Mouse (Mus musculus): ENCODE data around the gene Itga3. TPM values are rescaled to one million over a fixed set of nuclear protein-coding genes. Genes with fewer than 3 reads are reported as not detected.

Itga3 gene
- polyA plus RNA-seq, 1 experiment from 2014 or later = 29.0 TPM

DNA sequence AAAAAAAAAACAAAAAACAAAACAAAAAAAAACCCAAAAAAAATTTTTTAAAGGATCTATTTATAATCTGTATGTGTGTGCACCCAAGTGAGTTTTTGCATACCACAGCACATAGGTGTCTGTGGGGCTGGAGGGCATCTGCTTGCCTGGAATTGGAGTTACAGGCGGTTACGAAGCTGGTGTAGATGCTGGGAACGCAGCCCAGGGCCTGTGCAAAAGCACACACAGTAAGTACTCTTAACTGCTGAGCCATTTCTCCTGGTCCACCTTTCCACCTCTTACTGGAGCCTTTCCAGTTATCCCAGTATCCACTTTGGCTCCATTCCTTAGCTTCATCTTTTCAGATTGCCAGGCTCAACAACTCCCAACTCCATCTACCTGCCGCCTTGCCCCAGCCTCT lies 33.5 kb downstream of the Itga3 start:
- Histone ChIP-seq H3K27ac (ENCODE audit: low read depth) (no peak overlapping the region), H3K4me3 (ENCODE audit: low read depth, low read length) (no peak overlapping the region), H3K27me3 (replicated peaks; ENCODE audit: control insufficient read depth, insufficient read depth, low read length) (no peaks in the 10 kb centered on the region), H3K9ac (ENCODE audit: low read length) (no peak overlapping the region), H3K4me2 (ENCODE audit: low read length) (no peak overlapping the region), H3K36me3 (ENCODE audit: control insufficient read depth, insufficient read depth, low read length) (peaks cover 10% of the 10 kb centered on the region; the same call in 1 of the 2 replicates), H3K4me1 (replicated peaks; ENCODE audit: control insufficient read depth, insufficient read depth, low read length) (peaks cover 8% of the 10 kb centered on the region), H3K9me3 (ENCODE audit: control insufficient read depth, low read length) (no peaks in the 10 kb centered on the region)
- ATAC-seq (replicated peaks; ENCODE audit: low FRiP score, low TSS enrichment, low read depth) = no peak
- WGBS = 90% methylated on average over 4 of the region's 4 CpGs
- no peak for DNase-seq (ENCODE audit: low spot score)

DNA sequence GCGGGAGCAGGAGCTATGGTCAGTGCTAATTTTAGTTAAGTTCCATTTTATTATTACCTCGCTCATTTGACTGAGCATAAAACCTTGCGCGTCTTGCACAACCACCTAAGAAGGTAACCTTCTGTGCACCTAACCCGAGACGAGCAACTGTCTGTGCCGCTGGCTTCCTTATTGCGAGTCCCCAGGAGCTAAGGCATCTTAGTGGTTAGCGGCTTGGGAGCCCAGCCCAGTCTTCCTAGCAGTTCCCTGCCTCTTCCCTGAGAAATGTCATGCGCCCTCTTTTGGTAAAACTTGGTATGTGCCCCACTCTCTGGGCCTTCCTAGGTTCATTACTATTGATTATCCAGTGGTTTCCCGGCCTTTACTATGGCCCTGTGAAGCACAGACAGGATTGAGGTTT lies 34.5 kb downstream of the Itga3 start:
- H3K4me3 ChIP-seq (ENCODE audit: low read depth, low read length) = peak overlapping the region; percentile 70
- H3K36me3 ChIP-seq (ENCODE audit: control insufficient read depth, insufficient read depth, low read length) = peaks cover 10% of the 10 kb centered on the region; the same call in 1 of the 2 replicates
- under 1% methylated on average over 11 of the region's 11 CpGs for WGBS
- peak overlapping the region; percentile 30; the same call in 1 of the 2 replicates for H3K27ac ChIP-seq (ENCODE audit: low read depth)
- ATAC-seq (replicated peaks; ENCODE audit: low FRiP score, low TSS enrichment, low read depth) = 0 out of 2 replicates have a peak, but pooled peaks have one; percentile 14
- H3K9me3 ChIP-seq (ENCODE audit: control insufficient read depth, low read length) = no peaks in the 10 kb centered on the region
- peaks cover 8% of the 10 kb centered on the region for H3K4me1 ChIP-seq (replicated peaks; ENCODE audit: control insufficient read depth, insufficient read depth, low read length)
- peak overlapping the region; percentile 91 for H3K4me2 ChIP-seq (ENCODE audit: low read length)
- H3K9ac ChIP-seq (ENCODE audit: low read length) = no peak overlapping the region; the same call in 1 of the 2 replicates
- H3K27me3 ChIP-seq (replicated peaks; ENCODE audit: control insufficient read depth, insufficient read depth, low read length) = no peaks in the 10 kb centered on the region
- DNase-seq (ENCODE audit: low spot score) = peak; percentile 91

DNA sequence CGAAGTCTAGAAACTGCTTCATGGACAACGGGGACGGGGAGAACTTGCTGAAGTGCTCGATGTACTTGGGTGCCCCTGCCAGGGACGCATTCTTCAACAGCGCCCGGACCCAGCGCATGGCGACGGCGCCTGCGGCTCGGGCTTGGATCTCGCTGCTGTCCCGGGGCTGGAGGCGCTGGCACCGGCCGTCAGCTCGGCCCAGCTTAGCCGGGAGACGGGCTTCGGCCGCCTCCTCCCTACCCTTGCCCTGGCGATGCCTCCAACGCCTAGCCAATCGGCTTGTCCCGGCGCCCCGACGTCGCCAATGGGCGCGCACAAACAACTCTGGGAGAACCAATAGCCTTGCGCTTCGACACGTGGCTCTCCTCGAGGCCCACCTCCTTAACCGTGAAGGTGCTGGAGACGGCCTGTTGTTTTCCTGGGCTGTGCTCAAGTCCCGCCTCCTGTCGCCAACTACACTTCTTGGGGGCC lies 35.4 kb downstream of the Itga3 start, which contains the start of gene Pdk2:
Gene Pdk2 (minus strand): TSS at position 216 of the 471 bp plus-strand sequence.
- ATAC-seq (replicated peaks; ENCODE audit: low FRiP score, low TSS enrichment, low read depth) (peak; percentile 95), DNase-seq (ENCODE audit: low spot score) (peak; percentile 92)
- under 1% methylated on average over 41 of the region's 41 CpGs for WGBS
- H3K4me3 ChIP-seq (ENCODE audit: low read depth, low read length) = peak within 1 kb of the TSS; percentile 70
- H3K36me3 ChIP-seq (ENCODE audit: control insufficient read depth, insufficient read depth, low read length) = peaks cover 18% of the 10 kb centered on the region; the same call in 1 of the 2 replicates
- H3K9me3 ChIP-seq (ENCODE audit: control insufficient read depth, low read length) = no peaks in the 10 kb centered on the region
- H3K4me1 ChIP-seq (replicated peaks; ENCODE audit: control insufficient read depth, insufficient read depth, low read length) = peaks cover 8% of the 10 kb centered on the region
- peak within 1 kb of the TSS; percentile 62 for H3K9ac ChIP-seq (ENCODE audit: low read length)
- peak within 1 kb of the TSS; percentile 91 for H3K4me2 ChIP-seq (ENCODE audit: low read length)
- peak within 1 kb of the TSS; percentile 30 for H3K27ac ChIP-seq (ENCODE audit: low read depth)
- H3K27me3 ChIP-seq (replicated peaks; ENCODE audit: control insufficient read depth, insufficient read depth, low read length) = no peaks in the 10 kb centered on the region

DNA sequence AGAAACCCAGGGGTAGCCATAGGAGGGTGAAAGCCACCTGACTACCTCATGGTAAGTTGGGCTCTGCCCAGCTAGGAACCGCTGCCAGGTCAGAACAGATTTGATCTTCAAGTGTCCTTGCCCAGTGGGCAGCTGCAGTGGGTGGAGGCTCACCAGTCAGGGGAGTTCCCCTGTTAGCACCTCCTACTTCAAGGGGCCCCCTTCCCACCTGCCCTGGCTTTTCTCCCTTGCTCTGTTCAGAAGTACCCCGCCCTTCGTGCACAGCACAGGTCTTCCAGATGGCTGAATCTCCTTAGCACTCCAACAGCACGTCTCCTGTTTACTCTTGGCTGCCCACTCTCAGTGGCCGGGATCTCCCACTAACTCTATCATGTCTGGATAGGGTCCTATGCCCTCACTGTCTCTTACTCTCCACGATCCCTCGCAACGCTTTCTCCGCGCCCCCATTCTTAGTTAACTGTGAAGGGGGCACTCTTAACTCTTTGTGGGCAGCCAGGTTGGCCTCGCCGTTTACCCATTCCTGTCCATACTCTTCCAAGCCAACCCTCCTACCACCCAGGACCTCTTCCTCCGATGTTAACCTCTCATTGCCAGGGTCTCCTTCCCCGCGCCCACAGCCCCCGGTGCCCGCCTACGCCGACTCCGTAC lies 36.0 kb downstream of the Itga3 start:
- Histone ChIP-seq H3K9ac (ENCODE audit: low read length) (peak overlapping the region; percentile 62), H3K27ac (ENCODE audit: low read depth) (peak overlapping the region; percentile 14; the same call in 1 of the 2 replicates), H3K9me3 (ENCODE audit: control insufficient read depth, low read length) (no peaks in the 10 kb centered on the region), H3K4me2 (ENCODE audit: low read length) (peak overlapping the region; percentile 91), H3K27me3 (replicated peaks; ENCODE audit: control insufficient read depth, insufficient read depth, low read length) (no peaks in the 10 kb centered on the region), H3K36me3 (ENCODE audit: control insufficient read depth, insufficient read depth, low read length) (peaks cover 18% of the 10 kb centered on the region; the same call in 1 of the 2 replicates), H3K4me1 (replicated peaks; ENCODE audit: control insufficient read depth, insufficient read depth, low read length) (peaks cover 8% of the 10 kb centered on the region), H3K4me3 (ENCODE audit: low read depth, low read length) (peak overlapping the region; percentile 70)
- peak; percentile 71 for DNase-seq (ENCODE audit: low spot score)
- under 1% methylated on average over 20 of the region's 20 CpGs for WGBS
- peak; percentile 47 for ATAC-seq (replicated peaks; ENCODE audit: low FRiP score, low TSS enrichment, low read depth)

DNA sequence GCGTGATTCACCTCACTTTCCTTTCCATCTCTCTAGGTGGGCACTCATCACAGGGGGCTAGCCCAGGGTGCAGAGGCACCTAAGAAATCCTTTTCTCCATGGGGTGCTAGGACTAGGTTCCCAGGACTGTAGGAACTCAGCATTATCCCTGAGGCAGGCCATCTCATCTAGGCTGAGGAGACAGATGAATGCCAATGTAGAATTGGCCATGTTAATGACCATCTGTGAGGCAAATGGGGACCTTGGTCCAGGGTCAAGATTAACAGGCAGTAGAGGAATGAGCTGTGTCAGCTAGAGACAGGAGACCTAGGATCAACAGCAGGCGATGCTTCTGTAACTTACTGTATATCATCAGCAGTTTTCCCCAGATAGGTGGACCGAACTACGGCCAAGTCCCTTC lies 36.8 kb downstream of the Itga3 start:
- WGBS = 79% methylated on average over 4 of the region's 4 CpGs
- Histone ChIP-seq H3K4me2 (ENCODE audit: low read length) (peak overlapping the region; percentile 91; the same call in 1 of the 2 replicates), H3K27ac (ENCODE audit: low read depth) (no peak overlapping the region), H3K4me1 (replicated peaks; ENCODE audit: control insufficient read depth, insufficient read depth, low read length) (peaks cover 8% of the 10 kb centered on the region), H3K9ac (ENCODE audit: low read length) (no peak overlapping the region), H3K9me3 (ENCODE audit: control insufficient read depth, low read length) (no peaks in the 10 kb centered on the region), H3K36me3 (ENCODE audit: control insufficient read depth, insufficient read depth, low read length) (peaks cover 11% of the 10 kb centered on the region; the same call in 1 of the 2 replicates), H3K4me3 (ENCODE audit: low read depth, low read length) (0 out of 2 replicates have a peak overlapping the region, but pooled peaks have one; percentile 70), H3K27me3 (replicated peaks; ENCODE audit: control insufficient read depth, insufficient read depth, low read length) (no peaks in the 10 kb centered on the region)
- no peak for DNase-seq (ENCODE audit: low spot score)
- no peak for ATAC-seq (replicated peaks; ENCODE audit: low FRiP score, low TSS enrichment, low read depth)

DNA sequence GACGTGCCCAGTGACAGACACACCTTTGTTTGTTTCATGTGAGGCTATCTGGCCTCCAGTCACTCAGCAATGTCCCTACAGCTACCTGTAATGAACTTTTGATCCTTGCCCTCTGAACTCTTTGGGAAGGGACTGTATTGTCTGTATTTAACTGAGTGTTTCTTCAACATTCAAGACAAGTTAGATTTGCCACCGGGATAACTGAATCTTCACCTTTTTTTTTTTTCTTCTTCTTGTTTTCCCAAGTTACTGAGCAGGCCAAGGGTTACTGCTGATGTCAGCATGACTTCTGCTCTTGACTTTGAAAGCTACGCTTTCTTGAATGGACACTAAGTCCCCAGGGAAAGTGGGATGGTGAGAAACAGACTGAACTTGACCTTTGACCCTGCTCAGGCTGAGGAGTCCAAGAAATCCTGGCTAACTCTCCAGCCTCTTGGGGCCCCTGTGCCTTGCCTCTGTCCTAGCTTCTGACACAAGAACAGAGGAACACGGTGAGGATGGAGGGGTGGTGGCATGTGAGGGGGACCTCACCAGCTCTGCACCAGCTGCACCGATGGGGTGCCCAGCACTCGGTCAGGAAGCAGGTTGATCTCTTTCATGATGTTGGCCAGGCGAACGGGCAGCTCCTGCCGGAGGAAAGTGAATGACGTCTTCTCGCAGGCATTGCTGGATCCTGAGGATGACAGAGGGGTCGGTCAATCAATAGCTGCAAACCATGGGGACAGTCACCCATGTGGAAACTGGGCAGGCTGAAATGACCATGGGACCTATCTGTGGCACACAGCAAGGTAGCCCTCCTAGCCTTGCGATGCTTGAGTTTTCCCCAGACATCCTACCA lies 37.6 kb downstream of the Itga3 start:
- Histone ChIP-seq H3K36me3 (ENCODE audit: control insufficient read depth, insufficient read depth, low read length) (peaks cover 8% of the 10 kb centered on the region; the same call in 1 of the 2 replicates), H3K27me3 (replicated peaks; ENCODE audit: control insufficient read depth, insufficient read depth, low read length) (no peaks in the 10 kb centered on the region), H3K27ac (ENCODE audit: low read depth) (no peak overlapping the region), H3K4me1 (replicated peaks; ENCODE audit: control insufficient read depth, insufficient read depth, low read length) (peaks cover 9% of the 10 kb centered on the region), H3K4me3 (ENCODE audit: low read depth, low read length) (no peak overlapping the region), H3K4me2 (ENCODE audit: low read length) (no peak overlapping the region), H3K9ac (ENCODE audit: low read length) (no peak overlapping the region), H3K9me3 (ENCODE audit: control insufficient read depth, low read length) (no peaks in the 10 kb centered on the region)
- 78% methylated on average over 13 of the region's 13 CpGs for WGBS
- DNase-seq (ENCODE audit: low spot score) (no peak), ATAC-seq (replicated peaks; ENCODE audit: low FRiP score, low TSS enrichment, low read depth) (no peak)

DNA sequence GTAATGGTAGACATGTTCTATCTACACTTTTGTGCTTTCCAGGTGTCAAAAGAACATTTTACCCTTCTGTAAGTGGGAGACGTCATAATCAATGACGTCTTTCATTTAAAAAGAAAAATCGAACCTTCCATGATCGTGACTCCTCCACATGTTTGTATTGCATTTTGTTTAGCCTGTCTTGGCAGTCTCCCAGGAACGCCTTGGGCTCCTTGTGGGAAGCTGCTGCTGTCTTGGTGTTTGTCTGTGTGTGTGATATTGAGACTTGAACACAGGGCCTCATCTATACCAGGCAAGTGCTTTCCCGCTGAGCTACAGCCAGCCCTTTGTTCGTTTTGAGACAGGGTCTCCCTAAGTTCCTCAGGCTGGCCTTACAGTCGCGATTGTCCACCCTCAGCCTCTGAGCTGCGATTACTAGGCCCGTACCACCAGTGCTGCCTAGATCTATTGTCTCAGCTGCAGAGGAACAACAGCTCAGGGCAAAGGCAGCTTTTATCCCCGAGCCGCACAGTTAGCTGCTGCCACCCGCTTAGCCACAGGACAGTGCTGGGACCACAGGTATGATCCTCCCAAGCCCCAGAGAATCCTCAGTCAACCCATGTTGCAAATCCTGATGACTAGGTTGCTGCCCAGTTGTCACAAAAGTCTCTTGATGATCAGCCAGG lies 38.3 kb downstream of the Itga3 start:
- DNase-seq (ENCODE audit: low spot score) (no peak), ATAC-seq (replicated peaks; ENCODE audit: low FRiP score, low TSS enrichment, low read depth) (no peak)
- H3K4me3 ChIP-seq (ENCODE audit: low read depth, low read length) = no peak overlapping the region
- no peaks in the 10 kb centered on the region for H3K9me3 ChIP-seq (ENCODE audit: control insufficient read depth, low read length)
- no peaks in the 10 kb centered on the region for H3K27me3 ChIP-seq (replicated peaks; ENCODE audit: control insufficient read depth, insufficient read depth, low read length)
- 75% methylated on average over 14 of the region's 14 CpGs for WGBS
- H3K36me3 ChIP-seq (ENCODE audit: control insufficient read depth, insufficient read depth, low read length) = peaks cover 8% of the 10 kb centered on the region; the same call in 1 of the 2 replicates
- H3K9ac ChIP-seq (ENCODE audit: low read length) = no peak overlapping the region
- no peak overlapping the region for H3K27ac ChIP-seq (ENCODE audit: low read depth)
- H3K4me2 ChIP-seq (ENCODE audit: low read length) = no peak overlapping the region
- peaks cover 12% of the 10 kb centered on the region for H3K4me1 ChIP-seq (replicated peaks; ENCODE audit: control insufficient read depth, insufficient read depth, low read length)

DNA sequence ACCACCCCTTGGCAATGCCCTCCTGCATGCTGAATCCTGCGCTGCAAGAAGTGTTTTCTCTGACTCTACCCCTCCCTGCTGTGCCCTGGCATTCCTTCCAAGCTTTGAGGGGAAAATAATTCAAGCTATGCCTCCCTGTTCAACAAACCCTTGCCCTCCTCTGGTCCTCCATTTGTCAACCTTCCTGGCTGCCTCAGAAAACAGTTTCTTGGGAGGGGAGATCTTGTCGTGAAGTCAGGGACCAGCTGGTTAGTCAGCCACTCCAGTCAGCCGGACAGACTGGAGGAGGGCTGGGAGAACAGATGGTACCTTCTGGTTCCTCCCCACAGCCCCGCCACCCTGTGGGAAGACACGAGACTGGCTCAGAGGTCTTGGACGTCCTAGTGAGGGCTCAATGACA lies 39.3 kb downstream of the Itga3 start:
- Histone ChIP-seq H3K27ac (ENCODE audit: low read depth) (no peak overlapping the region), H3K4me1 (replicated peaks; ENCODE audit: control insufficient read depth, insufficient read depth, low read length) (peaks cover 12% of the 10 kb centered on the region), H3K9me3 (ENCODE audit: control insufficient read depth, low read length) (no peaks in the 10 kb centered on the region), H3K27me3 (replicated peaks; ENCODE audit: control insufficient read depth, insufficient read depth, low read length) (no peaks in the 10 kb centered on the region), H3K4me2 (ENCODE audit: low read length) (no peak overlapping the region), H3K36me3 (ENCODE audit: control insufficient read depth, insufficient read depth, low read length) (peaks cover 8% of the 10 kb centered on the region; the same call in 1 of the 2 replicates), H3K4me3 (ENCODE audit: low read depth, low read length) (no peak overlapping the region), H3K9ac (ENCODE audit: low read length) (no peak overlapping the region)
- DNase-seq (ENCODE audit: low spot score) = no peak
- 52% methylated on average over 6 of the region's 6 CpGs for WGBS
- no peak for ATAC-seq (replicated peaks; ENCODE audit: low FRiP score, low TSS enrichment, low read depth)

Measured in intestine, embryonic 14.5 days (tissue).